Mouse (Mus musculus) liver, embryonic 14.5 days (tissue): ENCODE data around the gene Sstr1. TPM values are rescaled to one million over a fixed set of nuclear protein-coding genes. Genes with fewer than 3 reads are reported as not detected.
A peak's percentile ranks its signal among the peaks of the same experiment; 100 is the strongest.

Experiments
- ATAC-seq: fragments of 200-750 bp; cut with Nextera tagmentation; 2 replicates; pipeline ENCODE4 v1.8.0; 2017; ENCODE audit warnings: moderate number of reproducible peaks, mild to moderate bottlenecking, moderate library complexity; ENCODE audit not compliant: insufficient read depth
- DNase-seq, 3 experiments: peaks; one replicate each; pipeline ENCODE4 v3.0.0-alpha.2; 2012 to 2013; ENCODE audit warnings: low read depth in 3 of 3, low spot score in 3 of 3
- H3K27ac ChIP-seq: fragments of 300-500 bp; sonication (generic); 2 replicates; pipeline ENCODE4 v1.5.1; 2014; ENCODE audit warnings: moderate library complexity, mild to moderate bottlenecking, control low read depth, inconsistent platforms
- H3K27me3 ChIP-seq: fragments of 300-500 bp; sonication (generic); 2 replicates; pipeline ENCODE4 v1.6.1; 2014; ENCODE audit warnings: mild to moderate bottlenecking, low read length, moderate library complexity; ENCODE audit not compliant: control insufficient read depth, insufficient read depth
- H3K36me3 ChIP-seq: fragments of 300-500 bp; sonication (generic); replicated peaks from 2 replicates; pipeline ENCODE4 v1.6.1; 2014; ENCODE audit warnings: low read depth; ENCODE audit not compliant: control insufficient read depth, insufficient read depth
- H3K4me1 ChIP-seq, 2 experiments: fragments of 200-500 bp in 1 of 2; fragments of 300-500 bp in 1 of 2; sonication (generic) in 1 of 2; replicated peaks; 2 replicates each; pipeline ENCODE4 v1.6.1; 2012 to 2014; ENCODE audit warnings: antibody characterized with exemption in 1 of 2, inconsistent platforms in 1 of 2, low read length in 1 of 2; ENCODE audit not compliant: control insufficient read depth in 2 of 2, insufficient read depth in 2 of 2
- H3K4me2 ChIP-seq: fragments of 300-500 bp; sonication (generic); 2 replicates; pipeline ENCODE4 v1.6.1; 2014; ENCODE audit warnings: low read depth, mild to moderate bottlenecking, control low read depth, moderate library complexity
- H3K4me3 ChIP-seq, 2 experiments: fragments of 200-500 bp in 1 of 2; fragments of 300-500 bp in 1 of 2; sonication (generic) in 1 of 2; 2 replicates each; pipeline ENCODE4 v1.5.1; 2012 to 2014; ENCODE audit warnings: low read depth in 2 of 2, low read length in 2 of 2, mild to moderate bottlenecking in 2 of 2, control low read depth in 1 of 2, inconsistent platforms in 1 of 2, moderate library complexity in 1 of 2; ENCODE audit not compliant: insufficient read depth in 1 of 2
- H3K9ac ChIP-seq: fragments of 300-500 bp; sonication (generic); replicated peaks from 2 replicates; pipeline ENCODE4 v1.6.1; 2014; ENCODE audit warnings: mild to moderate bottlenecking, control low read depth, moderate library complexity
- H3K9me3 ChIP-seq: fragments of 300-500 bp; sonication (generic); 2 replicates; pipeline ENCODE4 v1.6.1; 2016; ENCODE audit warnings: low read length, mixed read lengths; ENCODE audit not compliant: control insufficient read depth
- CTCF ChIP-seq: IDR thresholded peaks from 2 replicates; pipeline ENCODE4 v1.5.1; 2016; ENCODE audit warnings: antibody characterized with exemption, low read depth, control low read depth
- EP300 ChIP-seq: IDR thresholded peaks from 2 replicates; pipeline ENCODE4 v1.6.1; 2016; ENCODE audit warnings: antibody characterized with exemption, low read depth
- WGBS: fragments of 180-500 bp; shearing (Covaris S2); extraction: QIAGEN DNeasy Blood & Tissue Kit; methylation state at CpG from one replicate; pipeline ENCODE4 v1.1.7; 2014; ENCODE audit not compliant: insufficient replicate concordance; 5-methylcytosine and 5-hydroxymethylcytosine counted together
- polyA plus RNA-seq, 2 experiments: library from polyadenylated mRNA; depleted of rRNA in 1 of 2; stranded (reverse) in 1 of 2; unstranded in 1 of 2; fragments of >200 nt; fragmentation: Nextera tagmentation in 1 of 2; extraction: Ambion mirVana in 1 of 2; gene quantifications; 2 replicates each; pipeline versions ENCODE4 v1.2.1 to v1.2.3; 2012 to 2014

Gene Sstr1
- polyA plus RNA-seq (2012; rRNA removed) (0.02 TPM in 1 of 2 replicates, not detected in the other), polyA plus RNA-seq (2014; fragmentation: Nextera tagmentation; extraction: Ambion mirVana) (not detected in 2 replicates)

- DNase-seq (no peak), ATAC-seq (no peak)
- Histone ChIP-seq H3K27me3 (peaks cover 33% of the 10 kb centered on the region), H3K36me3 (no peaks in the 10 kb centered on the region), H3K4me3 (peak within 1 kb of the TSS in 1 of 2 experiments; percentile 1; a peak in 1 of 4 replicates), H3K4me2 (peak within 1 kb of the TSS; percentile 20; the same call in 1 of the 2 replicates), H3K4me1 (no peaks in the 10 kb centered on the region), H3K9me3 (no peaks in the 10 kb centered on the region), H3K27ac (no peak within 1 kb of the TSS), H3K9ac (no peak within 1 kb of the TSS)
- TF ChIP-seq EP300 (no peak), CTCF (no peak)
- WGBS, result 22% methylated on average over 21 of the region's 21 CpGs
Measured at GRCm38 (mm10) chr12:58211163-58212071, at the start of gene Sstr1. Gene Sstr1, plus strand, starts transcription at chr12:58211772.

GRCm38 (mm10) chr12:58198810-58199209 lies 12.8 kb upstream of the Sstr1 start:
- no peak overlapping the region for H3K4me3 ChIP-seq
- 67% methylated on average over 1 of the region's 1 CpGs for WGBS
- H3K27me3 ChIP-seq, result no peaks in the 10 kb centered on the region
- ATAC-seq (no peak), DNase-seq (no peak)
- H3K36me3 ChIP-seq, result no peaks in the 10 kb centered on the region
- H3K4me2 ChIP-seq, result no peak overlapping the region
- no peak overlapping the region for H3K9ac ChIP-seq
- TF ChIP-seq CTCF, result no peak
- TF ChIP-seq EP300, result no peak
- no peaks in the 10 kb centered on the region for H3K4me1 ChIP-seq
- no peaks in the 10 kb centered on the region for H3K9me3 ChIP-seq
- H3K27ac ChIP-seq, result no peak overlapping the region

GRCm38 (mm10) chr12:58201190-58201589 lies 10.4 kb upstream of the Sstr1 start:
- no peak for ATAC-seq
- no peak overlapping the region for H3K4me2 ChIP-seq

GRCm38 (mm10) chr12:58207956-58208355 lies 3.6 kb upstream of the Sstr1 start:
- H3K36me3 ChIP-seq, result no peaks in the 10 kb centered on the region
- WGBS, result 70% methylated on average over 1 of the region's 1 CpGs
- H3K4me2 ChIP-seq, result no peak overlapping the region
- no peaks in the 10 kb centered on the region for H3K4me1 ChIP-seq
- DNase-seq, result no peak
- peaks cover 18% of the 10 kb centered on the region for H3K27me3 ChIP-seq
- no peaks in the 10 kb centered on the region for H3K9me3 ChIP-seq
- no peak overlapping the region for H3K27ac ChIP-seq
- H3K9ac ChIP-seq, result no peak overlapping the region
- TF ChIP-seq EP300 (no peak), CTCF (no peak)
- ATAC-seq, result no peak
- H3K4me3 ChIP-seq, result no peak overlapping the region

More at GRCm38 (mm10) chr12:58201190-58201589, 10.4 kb upstream of the Sstr1 start:
- TF ChIP-seq EP300, result no peak
- TF ChIP-seq CTCF, result peak; percentile 7; the same call in 1 of the 2 replicates
- H3K27ac ChIP-seq, result no peak overlapping the region
- no peak overlapping the region for H3K9ac ChIP-seq
- H3K4me1 ChIP-seq, result no peaks in the 10 kb centered on the region
- H3K9me3 ChIP-seq, result no peaks in the 10 kb centered on the region
- no peaks in the 10 kb centered on the region for H3K27me3 ChIP-seq
- DNase-seq, result no peak
- no peak overlapping the region for H3K4me3 ChIP-seq
- no peaks in the 10 kb centered on the region for H3K36me3 ChIP-seq

GRCm38 (mm10) chr12:58212261-58212923 lies 820 bp downstream of the Sstr1 start:
- Histone ChIP-seq H3K27me3 (peaks cover 33% of the 10 kb centered on the region), H3K4me3 (peak overlapping the region in 1 of 2 experiments; percentile 1; a peak in 1 of 4 replicates), H3K36me3 (no peaks in the 10 kb centered on the region), H3K9ac (no peak overlapping the region), H3K4me2 (peak overlapping the region; percentile 20; the same call in 1 of the 2 replicates), H3K4me1 (no peaks in the 10 kb centered on the region), H3K27ac (no peak overlapping the region), H3K9me3 (no peaks in the 10 kb centered on the region)
- ATAC-seq (no peak), DNase-seq (no peak)
- WGBS, result 1% methylated on average over 39 of the region's 39 CpGs
- TF ChIP-seq EP300 (no peak), CTCF (no peak)
